Mouse (Mus musculus): ENCODE results near the gene Arel1.

The Arel1 gene

DNA sequence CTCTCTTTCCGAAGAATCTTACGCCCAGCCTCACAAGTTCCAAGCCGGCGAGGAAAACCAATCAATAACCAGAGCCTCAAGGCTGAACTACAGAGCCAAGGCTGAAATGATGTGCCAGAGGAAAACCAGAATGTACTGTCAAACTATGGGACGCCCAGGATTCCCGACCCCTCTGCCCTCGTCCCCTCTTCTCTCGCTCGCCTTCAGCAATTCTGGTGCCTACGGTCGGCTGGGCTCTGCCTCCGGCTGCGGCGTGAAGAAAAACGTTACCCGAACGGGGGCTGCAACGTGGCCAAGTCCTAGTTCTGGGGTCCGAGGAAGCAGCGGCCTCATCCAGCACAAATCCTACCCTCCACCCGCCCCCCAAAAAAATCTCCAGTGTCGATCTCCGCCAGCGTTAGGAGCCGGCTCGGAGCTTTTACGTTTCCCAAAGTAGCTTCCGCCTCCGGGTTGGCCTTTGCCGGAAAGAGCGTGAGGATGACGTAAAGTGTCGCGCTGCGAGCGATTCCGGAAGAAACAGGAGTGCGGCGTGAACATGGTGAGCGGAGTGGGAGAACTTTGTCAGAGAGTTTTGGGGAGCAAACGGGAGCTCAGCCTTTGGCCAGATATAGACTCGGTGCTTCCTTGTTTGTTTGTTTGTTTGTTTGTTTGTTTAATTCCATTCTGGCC is at the start of gene Arel1, which contains the start of gene Fcf1:
Arel1 (minus strand) TSS at position 473 of the 669 bp plus-strand sequence.
Fcf1 (plus strand) TSS at position 470 of the 669 bp plus-strand sequence.
- peak; percentile 80 for DNase-seq (ENCODE audit: low spot score)

GRCm38 (mm10) chr12:85012185-85012584 is 41.5 kb upstream of the Arel1 start:
- no peak for DNase-seq (ENCODE audit: low spot score)

- DNase-seq (ENCODE audit: low spot score) = no peak
These were observed 39.8 kb upstream of the Arel1 start for GRCm38 (mm10) chr12:85010541-85010940.

DNA sequence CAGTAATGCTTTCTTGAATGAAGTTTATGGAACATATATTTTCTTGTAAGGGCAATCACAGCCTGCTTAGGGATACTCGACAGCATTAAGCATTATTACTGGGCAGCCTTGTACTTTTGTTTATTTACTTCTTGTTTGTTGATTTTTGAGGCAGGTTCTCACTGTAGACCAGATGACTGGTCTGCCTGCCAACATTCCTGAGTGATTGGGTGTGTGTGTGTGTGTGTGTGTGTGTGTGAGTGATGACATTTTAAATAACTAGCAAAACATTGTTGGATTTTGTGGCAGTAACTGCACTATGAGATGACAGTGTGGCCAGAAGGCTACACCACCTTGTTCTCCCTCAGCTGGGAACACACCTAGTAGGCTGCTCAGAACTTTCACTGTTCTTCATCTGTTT is 39.1 kb upstream of the Arel1 start:
- no peak for DNase-seq (ENCODE audit: low spot score)

- DNase-seq (ENCODE audit: low spot score) = no peak
These were observed 36.3 kb upstream of the Arel1 start for GRCm38 (mm10) chr12:85007021-85007420.

DNA sequence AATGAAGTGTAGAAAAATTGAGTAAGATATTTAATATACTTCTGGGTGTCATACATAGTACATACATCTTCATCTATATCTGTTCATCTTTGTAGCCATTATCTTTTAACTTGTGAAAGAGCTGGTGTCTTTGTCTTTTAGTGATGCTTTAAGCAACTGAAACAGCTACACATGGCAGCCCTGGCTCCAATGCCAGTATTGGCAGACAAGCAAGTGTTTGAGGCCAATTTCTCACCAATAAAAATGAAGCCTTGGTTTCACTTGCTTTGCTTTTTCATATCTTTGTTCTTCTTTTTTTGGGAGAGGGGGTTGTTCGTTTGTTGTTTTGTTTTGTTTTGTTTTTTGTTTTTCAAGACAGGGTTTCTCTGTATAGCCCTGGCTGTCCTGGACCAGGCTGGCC is 35.5 kb upstream of the Arel1 start:
- no peak for DNase-seq (ENCODE audit: low spot score)

GRCm38 (mm10) chr12:84999053-84999452 is 28.4 kb upstream of the Arel1 start:
- no peak for DNase-seq (ENCODE audit: low spot score)

DNA sequence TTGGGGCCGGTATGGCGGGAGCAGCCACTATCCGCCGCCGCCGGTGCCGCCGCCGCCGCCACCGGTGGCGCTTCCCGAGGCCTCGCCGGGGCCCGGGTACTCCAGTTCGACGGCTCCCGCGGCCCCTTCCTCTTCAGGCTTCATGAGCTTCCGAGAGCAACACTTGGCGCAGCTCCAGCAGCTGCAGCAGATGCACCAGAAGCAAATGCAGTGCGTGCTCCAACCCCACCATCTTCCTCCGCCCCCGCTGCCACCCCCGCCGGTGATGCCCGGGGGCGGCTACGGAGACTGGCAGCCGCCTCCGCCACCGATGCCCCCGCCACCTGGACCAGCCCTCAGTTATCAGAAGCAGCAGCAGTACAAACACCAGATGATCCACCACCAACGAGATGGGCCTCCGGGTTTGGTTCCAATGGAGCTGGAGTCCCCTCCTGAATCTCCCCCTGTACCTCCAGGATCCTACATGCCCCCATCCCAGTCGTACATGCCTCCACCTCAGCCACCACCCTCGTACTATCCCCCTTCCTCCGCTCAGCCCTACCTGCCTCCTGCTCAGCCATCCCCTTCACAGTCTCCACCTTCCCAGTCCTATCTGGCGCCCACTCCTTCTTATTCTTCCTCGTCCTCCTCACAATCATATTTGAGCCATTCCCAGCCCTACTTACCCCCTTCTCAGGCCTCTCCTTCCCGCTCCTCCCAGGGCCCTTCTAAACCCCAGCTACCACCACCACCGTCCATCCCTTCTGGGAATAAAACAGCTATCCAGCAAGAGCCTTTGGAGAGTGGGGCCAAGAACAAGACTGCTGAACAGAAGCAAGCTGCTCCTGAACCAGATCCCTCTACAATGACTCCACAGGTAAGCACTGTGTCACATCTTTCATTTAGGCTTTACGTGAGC is 26.1 kb upstream of the Arel1 start:
- DNase-seq (ENCODE audit: low spot score) = no peak

DNA sequence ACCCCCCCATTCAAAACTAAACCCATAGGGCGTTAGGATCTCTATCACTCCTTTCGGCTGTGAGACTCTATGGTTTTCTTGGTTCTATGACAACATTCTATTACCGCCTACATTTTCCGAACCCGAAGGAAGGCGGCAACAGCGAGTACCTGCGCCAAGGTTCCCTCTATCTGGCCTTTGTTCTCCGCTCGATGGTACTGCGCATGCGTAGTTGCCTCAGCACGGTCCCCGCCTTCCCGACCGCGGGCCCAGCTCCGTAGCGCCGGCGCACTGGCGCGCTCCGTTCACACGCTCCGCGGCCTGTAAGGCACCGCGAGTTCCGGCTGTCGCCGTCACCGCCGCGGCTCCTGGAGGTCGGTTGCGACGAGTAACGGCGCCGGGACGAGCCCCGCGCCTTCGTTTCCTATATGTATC is 25.4 kb upstream of the Arel1 start, which contains the start of gene Ylpm1:
Ylpm1 (plus strand) TSS at position 239 of the 414 bp plus-strand sequence.
- peak; percentile 96 for DNase-seq (ENCODE audit: low spot score)

DNA sequence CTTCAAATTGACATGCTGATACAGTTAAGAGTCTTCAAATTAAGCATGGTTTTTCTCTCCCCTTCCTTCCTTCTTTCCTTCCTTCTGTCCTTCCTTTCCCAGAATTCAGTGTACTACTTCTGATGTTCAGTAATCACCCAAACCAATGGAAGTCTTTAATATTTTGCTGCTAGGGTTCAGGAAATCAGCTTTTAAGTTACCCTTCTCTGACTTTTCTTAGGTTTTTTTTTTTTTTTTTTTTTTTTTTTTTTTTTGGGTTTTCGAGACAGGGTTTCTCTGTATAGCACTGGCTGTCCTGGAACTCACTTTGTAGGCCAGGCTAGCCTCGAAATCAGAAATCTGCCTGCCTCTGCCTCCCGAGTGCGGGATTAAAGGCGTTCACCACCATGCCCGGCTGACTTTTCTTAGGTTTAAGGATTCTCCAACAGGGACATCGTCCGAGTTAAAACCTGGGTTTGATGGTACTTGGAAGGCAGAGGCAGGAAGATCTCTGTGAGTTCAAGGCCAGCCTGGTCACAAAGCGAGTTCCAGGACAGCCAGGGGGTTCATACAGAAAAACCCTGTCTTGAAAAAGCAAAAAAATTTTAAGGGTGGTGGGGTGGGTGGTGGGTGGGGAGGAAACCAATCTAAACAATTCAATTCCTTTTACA is 24.5 kb upstream of the Arel1 start:
- DNase-seq (ENCODE audit: low spot score) = no peak

DNA sequence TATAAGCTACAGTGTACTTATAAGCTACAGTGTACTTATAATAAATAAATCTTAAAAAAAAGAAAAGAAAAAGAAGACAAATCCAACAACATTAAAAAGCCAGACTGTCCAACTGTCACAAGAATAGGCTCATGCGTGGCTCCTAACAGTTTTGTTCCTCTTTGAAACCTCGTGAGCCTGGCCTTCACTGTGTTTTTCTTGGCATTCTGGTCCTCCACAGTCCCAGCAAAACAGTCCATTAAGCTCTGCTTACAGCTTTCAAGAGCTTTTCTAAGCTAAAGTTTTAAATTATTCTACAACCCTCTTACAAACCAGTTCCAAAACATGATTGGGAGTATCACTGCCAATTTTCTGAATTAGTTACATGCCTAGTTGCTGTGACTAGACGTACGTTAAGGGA is 18.8 kb upstream of the Arel1 start:
- no peak for DNase-seq (ENCODE audit: low spot score)

DNA sequence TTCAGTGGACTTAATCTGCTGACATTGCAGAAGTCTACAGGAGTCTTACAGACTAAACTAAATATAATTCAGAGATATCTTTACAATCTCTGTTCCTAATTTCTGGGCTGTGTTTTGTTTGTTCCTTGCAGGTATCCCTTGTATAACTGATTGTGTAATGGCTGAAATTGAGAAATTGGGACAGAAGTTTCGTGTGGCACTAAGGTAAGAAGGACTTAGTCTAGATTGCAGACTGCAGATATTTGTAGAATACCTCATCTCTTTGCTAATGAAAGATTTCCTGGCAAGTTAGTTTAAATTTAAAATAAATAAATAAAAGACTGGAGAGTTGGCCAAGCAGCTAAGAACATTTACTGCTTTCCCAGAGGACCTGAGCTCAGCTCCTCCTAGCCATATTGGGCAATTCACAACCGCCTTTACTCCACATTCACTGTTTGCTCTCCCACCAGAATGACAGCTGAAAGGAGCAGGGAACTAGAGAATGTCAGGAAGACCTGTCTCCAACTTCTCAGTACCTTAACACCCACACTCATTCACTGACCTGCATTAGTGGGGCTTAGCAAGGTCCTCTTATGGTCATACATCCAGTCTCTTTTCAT is 8.7 kb upstream of the Arel1 start:
- no peak for DNase-seq (ENCODE audit: low spot score)

- no peak for DNase-seq (ENCODE audit: low spot score)
These were observed 858 bp downstream of the Arel1 start for GRCm38 (mm10) chr12:84969656-84970427.

- no peak for DNase-seq (ENCODE audit: low spot score)
These were observed 1.7 kb downstream of the Arel1 start for GRCm38 (mm10) chr12:84968831-84969655.

GRCm38 (mm10) chr12:84962606-84963005 is 8.1 kb downstream of the Arel1 start:
- DNase-seq (ENCODE audit: low spot score) = no peak

DNA sequence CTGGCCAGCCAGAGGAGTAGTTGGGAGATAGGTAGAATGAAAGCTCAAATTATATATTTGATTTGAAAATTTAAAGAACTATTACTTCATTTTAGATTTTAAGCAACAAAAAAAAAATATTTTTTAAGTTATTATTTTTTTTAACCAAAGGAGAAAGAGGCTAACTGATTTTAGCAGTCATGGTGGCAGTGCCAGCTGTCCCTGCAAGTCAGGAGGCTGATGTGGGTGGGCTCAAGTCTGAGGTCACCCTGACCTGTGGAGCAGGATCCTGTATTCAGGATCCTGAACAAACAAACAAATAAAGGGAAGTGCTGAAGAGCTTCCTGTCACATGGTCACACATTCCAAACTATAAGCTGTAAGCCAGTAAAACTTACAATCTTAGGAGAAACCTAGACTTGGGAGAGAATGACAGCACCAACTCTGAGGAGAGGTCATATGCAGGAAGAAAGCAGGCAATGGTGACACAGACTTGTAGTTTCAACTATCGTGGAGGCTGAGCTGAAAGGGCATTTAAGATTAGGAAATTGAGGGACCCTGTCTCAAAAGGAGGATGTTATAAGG is 11.8 kb downstream of the Arel1 start:
- no peak for DNase-seq (ENCODE audit: low spot score)

- no peak for DNase-seq (ENCODE audit: low spot score)
These were observed 14.4 kb downstream of the Arel1 start for GRCm38 (mm10) chr12:84956317-84956716.

DNA sequence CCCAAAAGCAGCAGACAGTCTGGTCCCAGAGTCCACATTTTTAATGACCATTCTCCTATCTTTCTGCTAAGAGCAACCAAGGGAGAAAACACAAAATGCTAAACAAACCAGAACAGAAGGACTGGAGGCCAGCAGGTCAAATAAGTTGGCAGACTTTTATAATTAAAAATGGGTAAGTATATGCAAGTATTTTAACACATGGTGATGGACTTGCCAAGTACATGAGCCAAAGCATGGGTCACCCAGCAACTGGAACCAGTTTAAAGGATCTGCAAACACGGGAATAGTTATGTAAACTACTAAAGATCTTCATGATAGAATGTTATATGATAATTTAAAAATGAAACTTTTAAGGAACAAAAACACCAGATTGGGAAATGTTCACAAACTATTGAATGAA is 18.3 kb downstream of the Arel1 start:
- no peak for DNase-seq (ENCODE audit: low spot score)

DNA sequence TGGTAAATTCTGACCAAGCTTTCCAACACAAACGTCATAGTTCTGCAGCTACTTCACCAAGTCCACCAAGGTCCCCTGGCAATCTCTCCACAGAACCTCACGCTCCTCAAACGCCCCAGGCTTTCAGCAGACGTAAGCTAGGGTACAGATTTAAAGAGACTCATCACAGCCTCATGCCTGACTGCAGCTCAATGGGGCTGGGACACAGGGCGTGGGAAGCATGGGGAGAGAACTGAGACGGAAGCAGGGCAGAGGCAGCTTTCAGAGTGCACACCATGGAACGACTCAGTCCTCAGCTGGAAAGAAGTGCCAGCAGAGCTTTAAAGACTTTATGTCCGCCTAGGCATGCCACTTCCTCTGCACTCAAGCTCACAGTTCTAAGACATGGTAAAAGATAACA is 19.2 kb downstream of the Arel1 start:
- no peak for DNase-seq (ENCODE audit: low spot score)

GRCm38 (mm10) chr12:84950763-84951162 is 19.9 kb downstream of the Arel1 start:
- DNase-seq (ENCODE audit: low spot score) = no peak

Measured in ovary, postnatal 14 days (tissue).